Mouse (Mus musculus) embryonic facial prominence, embryonic 11.5 days (tissue): ENCODE results near the gene Zscan29. TPM values are rescaled to one million over a fixed set of nuclear protein-coding genes. Genes with fewer than 3 reads are reported as not detected.

ENCODE experiments used
- ATAC-seq: fragments of 200-750 bp; cut with Nextera tagmentation; replicated peaks from 2 replicates; pipeline ENCODE4 v1.8.0; 2017; ENCODE audit warnings: low read depth; ENCODE audit not compliant: insufficient number of reproducible peaks, low FRiP score, low TSS enrichment
- DNase-seq: peaks from one replicate; pipeline ENCODE4 v3.0.0-alpha.2; 2015; ENCODE audit warnings: low spot score
- H3K27ac ChIP-seq: fragments of 300-500 bp; sonication (generic); replicated peaks from 2 replicates; pipeline ENCODE4 v1.5.1; 2014; ENCODE audit warnings: mild to moderate bottlenecking, low read depth, low read length, control low read depth
- H3K27me3 ChIP-seq: fragments of 300-500 bp; sonication (generic); 2 replicates; pipeline ENCODE4 v1.6.1; 2014; ENCODE audit warnings: mild to moderate bottlenecking, low read length, moderate library complexity, mixed read lengths; ENCODE audit not compliant: control insufficient read depth, insufficient read depth
- H3K36me3 ChIP-seq: fragments of 300-500 bp; sonication (generic); replicated peaks from 2 replicates; pipeline ENCODE4 v1.6.1; 2014; ENCODE audit warnings: low read depth, mild to moderate bottlenecking, low read length, moderate library complexity, mixed read lengths; ENCODE audit not compliant: control insufficient read depth, insufficient read depth
- H3K4me1 ChIP-seq: fragments of 300-500 bp; sonication (generic); 2 replicates; pipeline ENCODE4 v1.6.1; 2014; ENCODE audit warnings: low read length, mixed read lengths; ENCODE audit not compliant: control insufficient read depth, insufficient read depth
- H3K4me2 ChIP-seq: fragments of 300-500 bp; sonication (generic); 2 replicates; pipeline ENCODE4 v1.6.1; 2014; ENCODE audit warnings: low read depth, mild to moderate bottlenecking, control low read depth, low read length, moderate library complexity
- H3K4me3 ChIP-seq: fragments of 300-500 bp; sonication (generic); 2 replicates; pipeline ENCODE4 v1.5.1; 2014; ENCODE audit warnings: low read depth, low read length, control low read depth
- H3K9ac ChIP-seq: fragments of 300-500 bp; sonication (generic); replicated peaks from 2 replicates; pipeline ENCODE4 v1.6.1; 2014; ENCODE audit warnings: mild to moderate bottlenecking, control low read depth, low read length
- H3K9me3 ChIP-seq: fragments of 300-500 bp; sonication (generic); replicated peaks from 2 replicates; pipeline ENCODE4 v1.6.1; 2016; ENCODE audit warnings: mild to moderate bottlenecking, low read length, inconsistent platforms, mixed read lengths; ENCODE audit not compliant: control insufficient read depth
- WGBS: fragments of 180-500 bp; shearing (Covaris S2); extraction: QIAGEN DNeasy Blood & Tissue Kit; methylation state at CpG from one replicate; pipeline ENCODE4 v1.1.7; 2014; 5-methylcytosine and 5-hydroxymethylcytosine counted together
- polyA plus RNA-seq: library from polyadenylated mRNA; unstranded; fragments of >200 nt; fragmentation: Nextera tagmentation; extraction: Ambion mirVana; gene quantifications from 2 replicates; pipeline ENCODE4 v1.2.1, GENCODE M21; 2014

Gene Zscan29
- polyA plus RNA-seq, 1 experiment from 2014 or later: 13.6 TPM

- Histone ChIP-seq H3K27ac (no peak overlapping the region), H3K9me3 (no peaks in the 10 kb centered on the region; the same call in 1 of the 2 replicates), H3K27me3 (no peaks in the 10 kb centered on the region), H3K9ac (no peak overlapping the region), H3K36me3 (peaks cover 7% of the 10 kb centered on the region), H3K4me3 (no peak overlapping the region), H3K4me2 (no peak overlapping the region), H3K4me1 (peaks cover 3% of the 10 kb centered on the region)
- ATAC-seq (no peak), DNase-seq (no peak)
- 75% methylated on average over 2 of the region's 2 CpGs for WGBS
These were observed 28.5 kb downstream of the Zscan29 start for GRCm38 (mm10) chr2:121142415-121142814.

GRCm38 (mm10) chr2:121141216-121142035 lies 29.5 kb downstream of the Zscan29 start:
- Histone ChIP-seq H3K4me3 (peak overlapping the region; percentile 56), H3K36me3 (peaks cover 7% of the 10 kb centered on the region), H3K27me3 (no peaks in the 10 kb centered on the region), H3K9ac (peak overlapping the region; percentile 91), H3K27ac (peak overlapping the region; percentile 97; the same call in 1 of the 2 replicates), H3K9me3 (no peaks in the 10 kb centered on the region; the same call in 1 of the 2 replicates), H3K4me1 (peaks cover 3% of the 10 kb centered on the region), H3K4me2 (peak overlapping the region; percentile 89)
- no peak for ATAC-seq
- 78% methylated on average over 16 of the region's 16 CpGs for WGBS
- no peak for DNase-seq

GRCm38 (mm10) chr2:121140018-121140882 lies 30.7 kb downstream of the Zscan29 start, which contains the start of the genes Adal and Lcmt2:
TSS of gene Adal (plus strand) at chr2:121140428.
TSS of gene Lcmt2 (minus strand) at chr2:121140653.
- peaks cover 3% of the 10 kb centered on the region for H3K4me1 ChIP-seq
- 1% methylated on average over 87 of the region's 87 CpGs for WGBS
- peak within 1 kb of the TSS; percentile 89 for H3K4me2 ChIP-seq
- DNase-seq: peak; percentile 93
- H3K4me3 ChIP-seq: peak within 1 kb of the TSS; percentile 56
- no peaks in the 10 kb centered on the region; the same call in 1 of the 2 replicates for H3K9me3 ChIP-seq
- H3K27me3 ChIP-seq: no peaks in the 10 kb centered on the region
- peak within 1 kb of the TSS; percentile 91 for H3K9ac ChIP-seq
- H3K27ac ChIP-seq: peak within 1 kb of the TSS; percentile 97
- H3K36me3 ChIP-seq: peaks cover 7% of the 10 kb centered on the region
- peak; percentile 95 for ATAC-seq

- ATAC-seq (peak; percentile 22; the same call in 1 of the 2 replicates), DNase-seq (no peak)
- peak overlapping the region; percentile 56 for H3K4me3 ChIP-seq
- peak overlapping the region; percentile 97 for H3K27ac ChIP-seq
- H3K27me3 ChIP-seq: no peaks in the 10 kb centered on the region
- peak overlapping the region; percentile 91 for H3K9ac ChIP-seq
- H3K9me3 ChIP-seq: no peaks in the 10 kb centered on the region; the same call in 1 of the 2 replicates
- peak overlapping the region; percentile 89 for H3K4me2 ChIP-seq
- H3K4me1 ChIP-seq: peaks cover 3% of the 10 kb centered on the region
- WGBS: 56% methylated on average over 29 of the region's 29 CpGs
- H3K36me3 ChIP-seq: peaks cover 7% of the 10 kb centered on the region
These were observed 31.5 kb downstream of the Zscan29 start for GRCm38 (mm10) chr2:121139266-121140017.

GRCm38 (mm10) chr2:121137371-121137770 lies 33.6 kb downstream of the Zscan29 start:
- H3K9me3 ChIP-seq: no peaks in the 10 kb centered on the region; the same call in 1 of the 2 replicates
- DNase-seq (no peak), ATAC-seq (no peak)
- WGBS: 96% methylated on average over 4 of the region's 4 CpGs
- H3K27ac ChIP-seq: no peak overlapping the region
- no peaks in the 10 kb centered on the region for H3K27me3 ChIP-seq
- no peak overlapping the region for H3K9ac ChIP-seq
- H3K36me3 ChIP-seq: peaks cover 7% of the 10 kb centered on the region
- no peak overlapping the region for H3K4me3 ChIP-seq
- peaks cover 3% of the 10 kb centered on the region for H3K4me1 ChIP-seq
- H3K4me2 ChIP-seq: no peak overlapping the region

GRCm38 (mm10) chr2:121132822-121133221 lies 38.1 kb downstream of the Zscan29 start:
- H3K27me3 ChIP-seq: no peaks in the 10 kb centered on the region
- no peak for ATAC-seq

GRCm38 (mm10) chr2:121128865-121129620 lies 41.9 kb downstream of the Zscan29 start:
- no peaks in the 10 kb centered on the region for H3K27me3 ChIP-seq
- no peaks in the 10 kb centered on the region for H3K36me3 ChIP-seq
- no peak for DNase-seq
- H3K9ac ChIP-seq: no peak overlapping the region
- no peaks in the 10 kb centered on the region for H3K4me1 ChIP-seq
- ATAC-seq: no peak
- H3K4me3 ChIP-seq: no peak overlapping the region
- no peaks in the 10 kb centered on the region for H3K9me3 ChIP-seq
- 77% methylated on average over 9 of the region's 9 CpGs for WGBS
- no peak overlapping the region for H3K27ac ChIP-seq
- no peak overlapping the region for H3K4me2 ChIP-seq

More at GRCm38 (mm10) chr2:121132822-121133221, 38.1 kb downstream of the Zscan29 start:
- DNase-seq: no peak
- H3K9ac ChIP-seq: no peak overlapping the region
- no peak overlapping the region for H3K4me2 ChIP-seq
- no peak overlapping the region for H3K27ac ChIP-seq
- 83% methylated on average over 1 of the region's 1 CpGs for WGBS
- H3K9me3 ChIP-seq: no peaks in the 10 kb centered on the region
- no peaks in the 10 kb centered on the region for H3K4me1 ChIP-seq
- no peaks in the 10 kb centered on the region for H3K36me3 ChIP-seq
- no peak overlapping the region for H3K4me3 ChIP-seq
